Mouse (Mus musculus): ENCODE results near the gene Slc25a19. TPM values are rescaled to one million over a fixed set of nuclear protein-coding genes. Genes with fewer than 3 reads are reported as not detected.

Slc25a19 gene
- polyA plus RNA-seq, 1 experiment from 2014 or later, result 48.3 TPM

GRCm38 (mm10) chr11:115639540-115639939, 11.4 kb upstream of the Slc25a19 start:
- peaks cover 18% of the 10 kb centered on the region for H3K4me1 ChIP-seq
- no peak overlapping the region for H3K4me3 ChIP-seq (replicated peaks)
- H3K9ac ChIP-seq, result peak overlapping the region; percentile 10; the same call in 1 of the 2 replicates
- no peaks in the 10 kb centered on the region for H3K9me3 ChIP-seq (replicated peaks)
- 0 out of 2 replicates have a peak overlapping the region, but pooled peaks have one; percentile 23 for H3K27ac ChIP-seq
- H3K36me3 ChIP-seq, result peaks cover 14% of the 10 kb centered on the region
- ATAC-seq (replicated peaks; ENCODE audit: low FRiP score), result no peak
- H3K4me2 ChIP-seq, result no peak overlapping the region
- WGBS, result 63% methylated on average over 4 of the region's 4 CpGs
- H3K27me3 ChIP-seq, result no peaks in the 10 kb centered on the region

DNA sequence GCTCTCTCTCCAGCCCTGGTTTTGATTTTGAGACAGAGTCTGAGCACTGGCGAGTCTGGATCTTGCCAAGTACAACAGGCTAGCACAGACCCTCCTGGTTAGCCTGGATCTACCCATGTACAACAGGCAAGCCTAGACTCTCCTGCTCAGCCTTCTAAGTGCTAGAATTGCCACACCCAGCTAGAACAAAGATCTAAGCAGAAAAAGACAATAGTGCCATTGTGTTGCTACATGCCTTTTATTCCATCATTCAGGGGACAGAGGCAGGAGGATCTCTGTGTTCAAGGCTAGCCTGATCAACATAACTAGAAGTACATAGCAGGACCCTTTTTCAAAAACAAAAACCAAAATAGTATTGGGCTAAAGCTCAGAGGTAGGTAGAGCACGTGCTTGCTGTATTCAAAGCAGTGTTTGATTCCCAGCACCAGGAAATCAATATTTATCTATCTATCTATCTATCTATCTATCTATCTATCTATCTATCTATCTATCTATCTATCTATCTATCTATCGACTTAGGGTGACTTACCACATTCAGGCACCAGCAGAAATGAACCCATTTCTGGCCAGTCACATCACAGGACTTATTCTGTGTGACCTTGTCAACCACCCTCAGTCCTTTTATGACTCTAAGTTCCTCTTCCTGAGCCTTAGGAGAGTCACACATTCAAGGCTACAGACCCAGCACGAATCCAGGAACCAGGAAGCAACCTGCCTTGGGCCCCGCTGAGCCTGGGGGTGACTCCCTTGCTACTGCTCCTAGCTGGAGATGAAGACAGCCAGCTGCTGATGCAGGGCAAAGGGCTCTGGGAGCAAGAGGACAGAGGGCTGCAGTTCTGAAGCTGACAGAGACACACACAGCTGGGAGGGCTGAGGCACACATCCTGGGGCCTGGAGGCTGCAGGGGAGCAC, 10.7 kb upstream of the Slc25a19 start:
- H3K27me3 ChIP-seq, result no peaks in the 10 kb centered on the region
- 58% methylated on average over 5 of the region's 5 CpGs for WGBS
- peaks cover 8% of the 10 kb centered on the region; the same call in 1 of the 2 replicates for H3K36me3 ChIP-seq
- no peaks in the 10 kb centered on the region for H3K9me3 ChIP-seq (replicated peaks)
- peak overlapping the region; percentile 10; the same call in 1 of the 2 replicates for H3K9ac ChIP-seq
- no peak for ATAC-seq (replicated peaks; ENCODE audit: low FRiP score)
- H3K27ac ChIP-seq, result 0 out of 2 replicates have a peak overlapping the region, but pooled peaks have one; percentile 23
- no peak overlapping the region for H3K4me3 ChIP-seq (replicated peaks)
- no peak overlapping the region for H3K4me2 ChIP-seq
- peaks cover 18% of the 10 kb centered on the region for H3K4me1 ChIP-seq

- ATAC-seq (replicated peaks; ENCODE audit: low FRiP score), result no peak
- no peaks in the 10 kb centered on the region for H3K9me3 ChIP-seq (replicated peaks)
- no peak overlapping the region for H3K27ac ChIP-seq
- no peak overlapping the region for H3K4me2 ChIP-seq
- no peak overlapping the region for H3K9ac ChIP-seq
- H3K27me3 ChIP-seq, result no peaks in the 10 kb centered on the region
- no peaks in the 10 kb centered on the region for H3K36me3 ChIP-seq
- H3K4me1 ChIP-seq, result peaks cover 18% of the 10 kb centered on the region
- WGBS, result 57% methylated on average over 3 of the region's 3 CpGs
- no peak overlapping the region for H3K4me3 ChIP-seq (replicated peaks)
Measured at GRCm38 (mm10) chr11:115636960-115637359, 8.9 kb upstream of the Slc25a19 start.

- no peaks in the 10 kb centered on the region for H3K36me3 ChIP-seq
- no peak for ATAC-seq (replicated peaks; ENCODE audit: low FRiP score)
- 73% methylated on average over 8 of the region's 8 CpGs for WGBS
- H3K4me3 ChIP-seq (replicated peaks), result no peak overlapping the region
- H3K9me3 ChIP-seq (replicated peaks), result no peaks in the 10 kb centered on the region
- no peak overlapping the region for H3K4me2 ChIP-seq
- no peaks in the 10 kb centered on the region for H3K27me3 ChIP-seq
- H3K9ac ChIP-seq, result no peak overlapping the region
- peaks cover 17% of the 10 kb centered on the region for H3K4me1 ChIP-seq
- H3K27ac ChIP-seq, result no peak overlapping the region
Measured at GRCm38 (mm10) chr11:115635484-115635883, 7.4 kb upstream of the Slc25a19 start.

GRCm38 (mm10) chr11:115635041-115635440, 6.9 kb upstream of the Slc25a19 start:
- Histone ChIP-seq H3K9me3 (replicated peaks) (no peaks in the 10 kb centered on the region), H3K4me2 (no peak overlapping the region), H3K27ac (no peak overlapping the region), H3K36me3 (no peaks in the 10 kb centered on the region), H3K9ac (no peak overlapping the region), H3K4me1 (peaks cover 17% of the 10 kb centered on the region), H3K27me3 (no peaks in the 10 kb centered on the region), H3K4me3 (replicated peaks) (no peak overlapping the region)
- WGBS, result 83% methylated on average over 8 of the region's 8 CpGs
- ATAC-seq (replicated peaks; ENCODE audit: low FRiP score), result no peak

- no peak for ATAC-seq (replicated peaks; ENCODE audit: low FRiP score)
- Histone ChIP-seq H3K36me3 (no peaks in the 10 kb centered on the region), H3K27ac (no peak overlapping the region), H3K4me1 (peaks cover 9% of the 10 kb centered on the region), H3K4me3 (replicated peaks) (no peak overlapping the region), H3K27me3 (no peaks in the 10 kb centered on the region), H3K9ac (no peak overlapping the region), H3K9me3 (replicated peaks) (no peaks in the 10 kb centered on the region), H3K4me2 (no peak overlapping the region)
- WGBS, result 68% methylated on average over 4 of the region's 4 CpGs
Measured at GRCm38 (mm10) chr11:115634109-115634508, 6.0 kb upstream of the Slc25a19 start.

- no peak overlapping the region for H3K4me2 ChIP-seq
- no peak overlapping the region for H3K9ac ChIP-seq
- ATAC-seq (replicated peaks; ENCODE audit: low FRiP score), result no peak
- no peaks in the 10 kb centered on the region for H3K27me3 ChIP-seq
- H3K36me3 ChIP-seq, result no peaks in the 10 kb centered on the region
- H3K4me1 ChIP-seq, result peaks cover 8% of the 10 kb centered on the region; the same call in 1 of the 2 replicates
- no peak overlapping the region for H3K4me3 ChIP-seq (replicated peaks)
- WGBS, result 87% methylated on average over 10 of the region's 10 CpGs
- no peak overlapping the region for H3K27ac ChIP-seq
- no peaks in the 10 kb centered on the region for H3K9me3 ChIP-seq (replicated peaks)
Measured at GRCm38 (mm10) chr11:115632862-115633261, 4.8 kb upstream of the Slc25a19 start.

- no peaks in the 10 kb centered on the region for H3K27me3 ChIP-seq
- H3K4me2 ChIP-seq, result no peak overlapping the region
- no peaks in the 10 kb centered on the region for H3K9me3 ChIP-seq (replicated peaks)
- H3K9ac ChIP-seq, result no peak overlapping the region
- H3K36me3 ChIP-seq, result no peaks in the 10 kb centered on the region
- WGBS, result 77% methylated on average over 7 of the region's 7 CpGs
- no peak for ATAC-seq (replicated peaks; ENCODE audit: low FRiP score)
- no peak overlapping the region for H3K27ac ChIP-seq
- peaks cover 11% of the 10 kb centered on the region for H3K4me1 ChIP-seq
- H3K4me3 ChIP-seq (replicated peaks), result no peak overlapping the region
Measured at GRCm38 (mm10) chr11:115632247-115632646, 4.2 kb upstream of the Slc25a19 start.

GRCm38 (mm10) chr11:115631505-115631890, 3.4 kb upstream of the Slc25a19 start:
- Histone ChIP-seq H3K4me3 (replicated peaks) (no peak overlapping the region), H3K27ac (0 out of 2 replicates have a peak overlapping the region, but pooled peaks have one; percentile 35), H3K27me3 (no peaks in the 10 kb centered on the region), H3K4me1 (peaks cover 18% of the 10 kb centered on the region), H3K4me2 (no peak overlapping the region; the same call in 1 of the 2 replicates), H3K9ac (no peak overlapping the region), H3K36me3 (no peaks in the 10 kb centered on the region), H3K9me3 (replicated peaks) (no peaks in the 10 kb centered on the region)
- WGBS, result 25% methylated on average over 3 of the region's 3 CpGs
- no peak for ATAC-seq (replicated peaks; ENCODE audit: low FRiP score)

DNA sequence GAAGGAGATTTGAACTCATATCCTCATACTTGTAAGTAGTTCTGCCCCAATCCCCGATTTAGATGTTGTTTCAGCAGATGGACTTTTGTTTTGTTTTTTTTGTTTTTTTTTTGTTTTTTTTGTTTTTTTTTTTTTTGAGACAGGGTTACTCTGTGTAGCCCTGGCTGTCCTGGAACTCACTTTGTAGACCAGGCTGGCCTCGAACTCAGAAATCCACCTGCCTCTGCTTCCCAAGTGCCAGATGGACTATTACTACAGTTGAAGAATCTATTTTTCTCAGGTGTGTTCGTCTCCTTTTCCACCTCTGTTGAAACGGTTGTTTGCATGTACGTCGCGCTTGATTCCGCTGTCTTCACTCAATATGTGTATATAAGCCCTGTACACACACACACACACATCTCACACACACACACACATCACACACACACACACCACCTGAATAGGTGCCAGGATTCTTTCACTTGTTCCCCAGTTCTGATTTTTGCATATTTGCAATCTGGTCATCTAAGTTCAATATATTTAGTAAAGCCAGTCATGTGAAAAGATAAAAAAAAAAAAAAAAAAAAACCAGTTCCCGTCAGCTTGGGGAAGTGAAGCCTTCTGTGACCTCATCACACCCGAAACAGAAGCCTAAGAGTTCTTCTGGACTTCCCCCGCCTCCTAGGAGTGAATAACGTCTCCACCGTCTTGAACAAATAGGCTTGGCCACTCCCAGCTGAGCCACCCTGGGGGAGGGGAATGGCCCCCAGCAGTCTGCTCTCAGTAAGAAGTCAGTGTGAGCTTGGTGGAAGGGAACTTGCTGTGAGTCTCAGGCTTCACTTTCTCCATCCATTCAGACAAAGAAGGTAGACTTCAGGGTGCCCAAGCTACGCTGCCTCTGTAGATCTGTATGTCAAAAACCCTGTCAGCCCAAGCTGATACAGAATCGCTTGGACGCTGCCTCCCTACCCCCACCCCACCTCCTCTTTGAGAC, 2.7 kb upstream of the Slc25a19 start:
- H3K4me3 ChIP-seq (replicated peaks), result no peak overlapping the region
- peaks cover 25% of the 10 kb centered on the region for H3K4me1 ChIP-seq
- no peaks in the 10 kb centered on the region for H3K36me3 ChIP-seq
- H3K27me3 ChIP-seq, result no peaks in the 10 kb centered on the region
- WGBS, result 49% methylated on average over 16 of the region's 16 CpGs
- 0 out of 2 replicates have a peak overlapping the region, but pooled peaks have one; percentile 35 for H3K27ac ChIP-seq
- no peak overlapping the region for H3K9ac ChIP-seq
- no peaks in the 10 kb centered on the region for H3K9me3 ChIP-seq (replicated peaks)
- H3K4me2 ChIP-seq, result no peak overlapping the region; the same call in 1 of the 2 replicates
- no peak for ATAC-seq (replicated peaks; ENCODE audit: low FRiP score)

- WGBS, result 79% methylated on average over 13 of the region's 13 CpGs
Measured at GRCm38 (mm10) chr11:115629734-115630531, 1.8 kb upstream of the Slc25a19 start.

More at GRCm38 (mm10) chr11:115629734-115630531, 1.8 kb upstream of the Slc25a19 start:
- no peak for ATAC-seq (replicated peaks; ENCODE audit: low FRiP score)
- Histone ChIP-seq H3K4me3 (replicated peaks) (no peak overlapping the region), H3K27me3 (no peaks in the 10 kb centered on the region), H3K4me1 (peaks cover 33% of the 10 kb centered on the region), H3K36me3 (no peaks in the 10 kb centered on the region), H3K9ac (no peak overlapping the region), H3K27ac (no peak overlapping the region), H3K9me3 (replicated peaks) (no peaks in the 10 kb centered on the region), H3K4me2 (no peak overlapping the region)

Measured in kidney, embryonic 15.5 days (tissue).